Mouse (Mus musculus): ENCODE data around the gene Camp.
A peak's percentile ranks its signal among the peaks of the same experiment; 100 is the strongest.

DNA sequence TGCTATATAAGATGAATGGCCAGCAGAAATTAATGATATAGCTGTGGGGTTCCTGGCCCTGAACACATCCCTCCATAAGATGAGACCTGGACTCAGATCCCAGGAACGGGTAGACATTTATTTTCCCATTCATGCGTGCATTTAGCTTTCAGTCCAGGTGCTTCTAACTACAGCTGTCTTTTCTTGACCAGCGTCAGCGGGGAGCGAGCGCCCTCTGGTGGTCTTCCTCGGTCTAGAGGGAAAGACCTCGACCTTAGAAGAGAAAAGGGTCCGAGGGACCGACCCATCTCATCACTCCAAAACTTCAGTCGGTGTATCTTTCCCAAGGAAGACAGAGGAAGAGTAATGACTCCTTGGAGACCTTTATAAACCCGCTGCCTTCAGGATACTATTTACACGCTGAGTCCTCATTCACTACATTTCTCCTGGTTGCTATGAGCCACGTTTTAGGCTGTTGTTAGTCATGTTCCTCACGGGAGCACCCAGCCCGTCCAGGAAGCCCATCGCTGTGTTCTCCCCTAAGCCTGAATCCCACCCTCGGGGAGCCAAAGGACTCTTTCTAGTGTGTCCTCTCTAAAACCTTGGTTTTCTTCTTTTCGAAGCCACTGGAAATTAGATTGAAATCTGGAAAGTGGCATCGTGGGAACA lies 13.1 kb upstream of the Camp start:
- TF ChIP-seq POLR2A (IDR thresholded peaks at IDR 0.05; ENCODE audit: borderline replicate concordance, control insufficient read depth, low read depth, low read length) = no peak
- peak; percentile 95 for TF ChIP-seq CTCF (IDR thresholded peaks at IDR 0.05; ENCODE audit: control insufficient read depth, insufficient read depth, low read length)

All from bone marrow, adult 2 months (tissue).